Mouse (Mus musculus) heart, adult 2 months (tissue): ENCODE data around the gene Castor1.

Source experiments
- CTCF ChIP-seq: fragments of 200-600 bp; IDR thresholded peaks from 2 replicates; pipeline ENCODE4 v1.8.1; 2022; ENCODE audit warnings: antibody characterized with exemption, mild to moderate bottlenecking, moderate library complexity
- EP300 ChIP-seq: fragments of 200-500 bp; IDR thresholded peaks from 2 replicates; pipeline ENCODE4 v1.6.1; 2011; ENCODE audit warnings: low read depth, low read length, control low read depth; ENCODE audit not compliant: insufficient read depth
- POLR2A ChIP-seq: fragments of 200-500 bp; IDR thresholded peaks from 2 replicates; pipeline ENCODE4 v1.6.1; 2011; ENCODE audit warnings: mild to moderate bottlenecking, low read depth, low read length, control low read depth; ENCODE audit not compliant: insufficient read depth

GRCm38 (mm10) chr11:4235665-4236545 is 17.9 kb downstream of the Castor1 start, which contains the start of gene Osm:
- TF ChIP-seq EP300 = no peak
- TF ChIP-seq CTCF = no peak
- TF ChIP-seq POLR2A = no peak
